In the genomic region with DNA sequence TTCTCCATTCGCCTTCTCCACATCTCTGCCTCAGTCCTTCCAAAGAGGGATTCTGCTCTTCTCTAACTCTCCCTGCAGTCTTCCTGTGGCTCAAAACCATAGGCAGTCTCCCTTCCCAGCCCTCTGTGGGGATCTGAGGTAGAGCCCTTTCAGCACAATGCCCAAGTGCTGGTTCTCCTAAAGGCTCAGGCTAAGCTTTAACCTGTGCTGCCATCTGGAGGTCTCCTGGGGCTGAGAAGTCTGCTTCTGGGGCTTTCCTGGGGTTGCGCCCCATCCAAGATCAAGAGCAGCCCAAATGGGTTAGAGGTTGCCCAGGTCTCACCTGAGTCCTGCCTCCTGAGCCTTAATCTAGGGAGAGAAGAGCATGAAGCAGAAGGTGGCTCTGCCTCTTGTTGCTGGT, we compare ENCODE assay signal across 8 mouse cellular contexts. TPM values are rescaled to one million over a fixed set of nuclear protein-coding genes. Genes with fewer than 3 reads are reported as not detected.
DNase-seq lines count a peak whose midpoint lies in the region; ATAC-seq and TF ChIP-seq lines count a peak whose summit lies in the region.

No protein-coding gene starts in this region.

- no peak for TF ChIP-seq POLR2A in brain, embryonic 14.5 days (IDR thresholded peaks at IDR 0.05; ENCODE audit: borderline replicate concordance, extremely low read depth, insufficient read depth, insufficient read length, poor library complexity, severe bottlenecking)

- ATAC-seq in liver, postnatal 0 days, result no peak
- no peak for ATAC-seq in hindbrain, embryonic 12.5 days (ENCODE audit: low FRiP score)

- H3K4me3 ChIP-seq in gastrocnemius, adult 2 months, result no peak overlapping the region
- H3K4me3 ChIP-seq in liver, postnatal 0 days (ENCODE audit: low read depth, low read length), result no peak overlapping the region
- H3K4me3 ChIP-seq in hindbrain, embryonic 12.5 days, result no peak overlapping the region

- peak; percentile 59 for TF ChIP-seq CTCF in gastrocnemius, adult 2 months (IDR thresholded peaks at IDR 0.05)
- TF ChIP-seq CTCF in brain, embryonic 14.5 days (IDR thresholded peaks at IDR 0.05; ENCODE audit: borderline replicate concordance, extremely low read depth, insufficient read depth, insufficient read length), result peak; percentile 34; the same call in 1 of the 2 replicates
- TF ChIP-seq CTCF in liver, postnatal 0 days (IDR thresholded peaks at IDR 0.05; ENCODE audit: low read depth), result peak; percentile 69

- intact Hi-C loops in gastrocnemius, adult 2 months (cut with DNase I), result no loop called here
- intact Hi-C loops in gastrocnemius, postnatal 36 days (cut with DNase I), result loop anchor here (5.0 kb wide), 2 partner anchors 64 to 164 kb away; no protein-coding TSS in a partner anchor

- H3K27ac ChIP-seq in gastrocnemius, adult 2 months, result no peak overlapping the region
- H3K27ac ChIP-seq in liver, postnatal 0 days (ENCODE audit: low read depth), result no peak overlapping the region
- no peak overlapping the region for H3K27ac ChIP-seq in hindbrain, embryonic 12.5 days

- 88% methylated on average over 2 of the region's 2 CpGs for WGBS in liver, postnatal 0 days (ENCODE audit: insufficient replicate concordance)
- 89% methylated on average over 2 of the region's 2 CpGs for WGBS in hindbrain, embryonic 12.5 days

- no peak overlapping the region for H3K9ac ChIP-seq in liver, postnatal 0 days (replicated peaks)
- H3K9ac ChIP-seq in hindbrain, embryonic 12.5 days, result no peak overlapping the region

- TF ChIP-seq EP300 in liver, postnatal 0 days (IDR thresholded peaks at IDR 0.05; ENCODE audit: low read depth), result no peak

- H3K27me3 ChIP-seq in liver, postnatal 0 days (ENCODE audit: insufficient read depth, low read length), result no peaks in the 10 kb centered on the region
- H3K27me3 ChIP-seq in hindbrain, embryonic 12.5 days, result no peaks in the 10 kb centered on the region

- DNase-seq in gastrocnemius, adult 2 months, result peak; percentile 56
- no peak for DNase-seq in gastrocnemius, postnatal 36 days
- peak; percentile 20 for DNase-seq in right cerebral cortex, adult 18-20 months
- DNase-seq in right cerebral cortex, postnatal 4 days, result no peak
- no peak for DNase-seq in brain, embryonic 14.5 days (ENCODE audit: low read depth)
- DNase-seq in liver, postnatal 0 days, result peak; percentile 39
- DNase-seq in cerebellum, postnatal 36 days, result no peak

- H3K4me2 ChIP-seq in liver, postnatal 0 days (ENCODE audit: low read depth, low read length), result no peak overlapping the region
- H3K4me2 ChIP-seq in hindbrain, embryonic 12.5 days (replicated peaks), result no peak overlapping the region

- no peaks in the 10 kb centered on the region for H3K4me1 ChIP-seq in liver, postnatal 0 days (ENCODE audit: insufficient read depth)
- peaks cover 6% of the 10 kb centered on the region; the same call in 1 of the 2 replicates for H3K4me1 ChIP-seq in hindbrain, embryonic 12.5 days

- no peaks in the 10 kb centered on the region for H3K9me3 ChIP-seq in liver, postnatal 0 days (ENCODE audit: low read length)
- no peaks in the 10 kb centered on the region for H3K9me3 ChIP-seq in hindbrain, embryonic 12.5 days (replicated peaks)

- H3K36me3 ChIP-seq in liver, postnatal 0 days (replicated peaks; ENCODE audit: insufficient read depth, low read length), result no peaks in the 10 kb centered on the region; the same call in 1 of the 2 replicates
- no peaks in the 10 kb centered on the region for H3K36me3 ChIP-seq in hindbrain, embryonic 12.5 days

RNA-seq across cellular contexts. Expression of gene Tgfbi, which starts 32.4 kb away (rescaled TPM):
- total RNA-seq in gastrocnemius, adult 2 months (2021), result 10 to 100 TPM; 13.0 to 24.8 TPM
- 10 to 100 TPM; 14.1 to 17.1 TPM for total RNA-seq in gastrocnemius, postnatal 36 days (2021)
- polyA plus RNA-seq in brain, embryonic 14.5 days (2012; rRNA removed), result 4.1 and 7.0 TPM in 2 replicates
- 24.9 and 26.8 TPM in 2 replicates for polyA plus RNA-seq in liver, postnatal 0 days (2015; fragmentation: Nextera tagmentation; extraction: Ambion mirVana)
- polyA plus RNA-seq in hindbrain, embryonic 12.5 days (2016; fragmentation: Nextera tagmentation; extraction: Ambion mirVana), result 65.5 and 72.2 TPM in 2 replicates

Comparison
In these comparisons a context has a peak if more than half of its experiments do, and no peak if none do; other contexts are left out.
1. DNase-seq: peak in gastrocnemius, adult 2 months (single experiment), right cerebral cortex, adult 18-20 months (single experiment) and liver, postnatal 0 days (single experiment); none in gastrocnemius, postnatal 36 days (0 of 2), right cerebral cortex, postnatal 4 days (single experiment), brain, embryonic 14.5 days (single experiment) and cerebellum, postnatal 36 days (0 of 2).
2. Peak in every context shown above with its lines, with median percentiles within 50 percentile points of each other: CTCF ChIP-seq.